Mouse (Mus musculus) ES-E14 (cell line): Measurements from ENCODE around the gene Ppp2r2c.

Experiments used
- CHD2 ChIP-seq: IDR thresholded peaks from 2 replicates; pipeline ENCODE4 v1.6.1; 2014; ENCODE audit warnings: mild to moderate bottlenecking, low read depth, low read length, inconsistent platforms
- MAFK ChIP-seq: IDR thresholded peaks from 2 replicates; pipeline ENCODE4 v1.6.1; 2014; ENCODE audit warnings: mild to moderate bottlenecking, low read depth, low read length, inconsistent platforms; ENCODE audit not compliant: insufficient read depth
- ZC3H11A ChIP-seq: IDR thresholded peaks from 2 replicates; pipeline ENCODE4 v1.6.1; 2012; ENCODE audit warnings: low read depth, mild to moderate bottlenecking, inconsistent platforms, low read length, borderline replicate concordance

GRCm38 (mm10) chr5:36887299-36887988 lies 19.1 kb downstream of the Ppp2r2c start:
- TF ChIP-seq CHD2 (no peak), MAFK (no peak), ZC3H11A (no peak)
